Mouse (Mus musculus) small intestine, adult 2 months (tissue): ENCODE results near the gene Igdcc4.

Source experiments
- CTCF ChIP-seq: fragments of 200-500 bp; IDR thresholded peaks from 2 replicates; pipeline ENCODE4 v1.5.1; 2012; ENCODE audit warnings: low read depth, mild to moderate bottlenecking, control low read depth, inconsistent platforms, low read length, moderate library complexity, mixed read lengths; ENCODE audit not compliant: insufficient replicate concordance, insufficient read length; ENCODE audit errors: extremely low read depth
- POLR2A ChIP-seq: fragments of 200-500 bp; IDR thresholded peaks from 2 replicates; pipeline ENCODE4 v1.6.1; 2012; ENCODE audit warnings: low read depth, mild to moderate bottlenecking, control low read depth, inconsistent platforms, low read length, moderate library complexity

DNA sequence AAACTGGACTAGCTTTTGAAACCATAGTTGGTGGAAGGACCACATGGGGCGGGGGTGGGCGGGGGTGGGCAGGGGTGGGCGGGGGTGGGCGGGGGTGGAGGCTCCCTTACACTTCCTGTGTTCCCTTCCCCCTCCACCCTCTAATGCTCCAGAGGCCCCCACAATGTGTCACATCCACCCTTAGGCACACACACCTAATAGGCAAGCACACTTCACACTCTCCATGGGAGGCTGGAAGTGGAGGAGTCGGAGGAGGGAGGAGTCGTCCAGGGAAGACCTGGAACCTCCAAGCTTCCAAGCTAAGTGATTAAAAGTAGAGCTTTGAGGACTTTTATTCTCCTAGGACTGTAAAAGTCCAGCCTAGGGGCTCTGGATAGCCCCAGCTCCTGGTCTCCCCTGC is 67.2 kb downstream of the Igdcc4 start:
- TF ChIP-seq CTCF: no peak
- TF ChIP-seq POLR2A: no peak
